Mouse (Mus musculus) midbrain, embryonic 14.5 days (tissue): ENCODE measurements around the gene Dexi. TPM values are rescaled to one million over a fixed set of nuclear protein-coding genes. Genes with fewer than 3 reads are reported as not detected.

Experiments
- ATAC-seq: fragments of 200-750 bp; cut with Nextera tagmentation; 2 replicates; pipeline ENCODE4 v1.8.0; 2017; ENCODE audit warnings: moderate number of reproducible peaks, moderate library complexity; ENCODE audit not compliant: low FRiP score, low TSS enrichment
- DNase-seq: peaks from one replicate; pipeline ENCODE4 v3.0.0-alpha.2; 2015
- H3K27ac ChIP-seq: fragments of 300-500 bp; sonication (generic); replicated peaks from 2 replicates; pipeline ENCODE4 v1.5.1; 2014; ENCODE audit warnings: mild to moderate bottlenecking, low read depth, low read length, moderate library complexity
- H3K27me3 ChIP-seq: fragments of 300-500 bp; sonication (generic); 2 replicates; pipeline ENCODE4 v1.6.1; 2014; ENCODE audit warnings: low read length, control low read depth, mixed read lengths; ENCODE audit not compliant: control insufficient read depth, insufficient read depth
- H3K36me3 ChIP-seq: fragments of 300-500 bp; sonication (generic); 2 replicates; pipeline ENCODE4 v1.6.1; 2014; ENCODE audit warnings: low read length, control low read depth; ENCODE audit not compliant: control insufficient read depth, insufficient read depth
- H3K4me1 ChIP-seq: fragments of 300-500 bp; sonication (generic); 2 replicates; pipeline ENCODE4 v1.6.1; 2014; ENCODE audit warnings: mild to moderate bottlenecking, antibody characterized with exemption, low read length, control low read depth; ENCODE audit not compliant: control insufficient read depth, insufficient read depth
- H3K4me2 ChIP-seq: fragments of 300-500 bp; sonication (generic); 2 replicates; pipeline ENCODE4 v1.6.1; 2014; ENCODE audit warnings: mild to moderate bottlenecking, low read length, moderate library complexity
- H3K4me3 ChIP-seq: fragments of 300-500 bp; sonication (generic); replicated peaks from 2 replicates; pipeline ENCODE4 v1.5.1; 2014; ENCODE audit warnings: low read depth, low read length
- H3K9ac ChIP-seq: fragments of 300-500 bp; sonication (generic); replicated peaks from 2 replicates; pipeline ENCODE4 v1.6.1; 2014; ENCODE audit warnings: mild to moderate bottlenecking, low read length, moderate library complexity
- H3K9me3 ChIP-seq: fragments of 300-500 bp; sonication (generic); 2 replicates; pipeline ENCODE4 v1.6.1; 2016; ENCODE audit warnings: low read length, control low read depth, mixed read lengths; ENCODE audit not compliant: control insufficient read depth
- WGBS: fragments of 180-500 bp; shearing (Covaris S2); extraction: QIAGEN DNeasy Blood & Tissue Kit; methylation state at CpG from one replicate; pipeline ENCODE4 v1.1.7; 2014; 5-methylcytosine and 5-hydroxymethylcytosine counted together
- polyA plus RNA-seq: library from polyadenylated mRNA; unstranded; fragments of >200 nt; fragmentation: Nextera tagmentation; extraction: Ambion mirVana; gene quantifications from 2 replicates; pipeline ENCODE4 v1.2.1, GENCODE M21; 2014

Dexi gene
- polyA plus RNA-seq, 1 experiment from 2014 or later = 21.8 TPM

DNA sequence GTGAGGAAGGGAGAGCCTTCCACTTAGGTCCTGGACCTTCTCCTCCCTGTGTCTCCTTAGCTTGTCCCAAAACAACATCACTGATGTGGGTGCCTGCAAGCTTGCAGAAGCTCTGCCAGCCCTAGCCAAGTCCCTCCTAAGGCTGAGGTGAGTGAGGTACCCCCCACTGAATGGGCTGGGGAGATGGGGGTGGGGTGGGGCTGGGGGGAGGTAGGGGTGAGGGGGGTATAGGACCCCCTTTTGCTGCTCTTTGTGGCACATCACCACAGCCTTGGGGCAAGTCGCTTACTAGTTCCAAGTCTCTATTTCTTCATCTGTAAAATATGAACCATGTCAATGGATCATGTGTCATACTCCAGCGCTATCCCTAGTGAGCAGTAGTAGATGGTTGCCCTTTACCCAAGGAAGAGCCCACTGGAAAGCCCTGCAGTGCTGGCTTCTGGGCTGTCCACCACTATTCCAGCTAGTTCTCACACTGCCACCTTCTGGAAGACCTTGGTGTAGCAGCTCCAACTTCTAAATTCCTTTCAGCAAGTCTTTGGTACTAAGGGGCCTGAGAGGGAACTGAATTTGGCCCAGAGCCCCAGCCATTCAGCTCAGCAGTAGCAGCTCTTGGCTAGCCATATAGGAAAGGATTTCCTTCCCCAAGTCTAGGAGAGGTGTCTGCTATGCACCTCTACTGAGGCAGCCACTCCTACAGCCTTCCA is 21.8 kb downstream of the Dexi start:
- Histone ChIP-seq H3K9me3 (no peaks in the 10 kb centered on the region), H3K4me1 (no peaks in the 10 kb centered on the region), H3K27ac (no peak overlapping the region), H3K4me2 (no peak overlapping the region), H3K9ac (no peak overlapping the region), H3K4me3 (no peak overlapping the region), H3K36me3 (no peaks in the 10 kb centered on the region), H3K27me3 (no peaks in the 10 kb centered on the region)
- WGBS = 27% methylated on average over 2 of the region's 2 CpGs
- ATAC-seq (peak; percentile 75; the same call in 1 of the 2 replicates), DNase-seq (peak; percentile 91)

DNA sequence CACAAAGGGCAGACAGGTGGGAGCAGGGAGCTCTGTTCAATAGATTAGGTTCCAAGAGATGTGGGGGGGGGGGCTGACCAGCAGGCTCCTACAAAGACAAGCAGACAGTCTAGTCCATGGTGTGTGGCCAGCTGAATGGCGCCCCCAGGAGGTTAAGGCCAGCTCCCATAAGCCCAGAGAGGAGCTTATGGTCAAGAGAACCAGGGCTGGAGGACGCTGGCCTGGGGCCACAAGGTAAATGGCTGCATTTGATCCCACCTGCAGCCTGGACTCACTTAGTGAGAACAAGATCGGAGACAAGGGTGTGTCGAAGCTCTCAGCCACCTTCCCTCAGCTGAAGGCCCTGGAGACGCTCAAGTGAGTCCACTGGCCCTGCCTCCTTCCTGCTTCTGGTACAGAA is 24.8 kb downstream of the Dexi start:
- H3K36me3 ChIP-seq = no peaks in the 10 kb centered on the region
- no peaks in the 10 kb centered on the region for H3K4me1 ChIP-seq
- no peak for ATAC-seq
- no peak overlapping the region for H3K4me3 ChIP-seq
- DNase-seq = no peak
- no peaks in the 10 kb centered on the region for H3K27me3 ChIP-seq
- no peak overlapping the region for H3K27ac ChIP-seq
- no peak overlapping the region for H3K9ac ChIP-seq
- no peak overlapping the region for H3K4me2 ChIP-seq
- H3K9me3 ChIP-seq = no peaks in the 10 kb centered on the region
- WGBS = 63% methylated on average over 5 of the region's 5 CpGs

DNA sequence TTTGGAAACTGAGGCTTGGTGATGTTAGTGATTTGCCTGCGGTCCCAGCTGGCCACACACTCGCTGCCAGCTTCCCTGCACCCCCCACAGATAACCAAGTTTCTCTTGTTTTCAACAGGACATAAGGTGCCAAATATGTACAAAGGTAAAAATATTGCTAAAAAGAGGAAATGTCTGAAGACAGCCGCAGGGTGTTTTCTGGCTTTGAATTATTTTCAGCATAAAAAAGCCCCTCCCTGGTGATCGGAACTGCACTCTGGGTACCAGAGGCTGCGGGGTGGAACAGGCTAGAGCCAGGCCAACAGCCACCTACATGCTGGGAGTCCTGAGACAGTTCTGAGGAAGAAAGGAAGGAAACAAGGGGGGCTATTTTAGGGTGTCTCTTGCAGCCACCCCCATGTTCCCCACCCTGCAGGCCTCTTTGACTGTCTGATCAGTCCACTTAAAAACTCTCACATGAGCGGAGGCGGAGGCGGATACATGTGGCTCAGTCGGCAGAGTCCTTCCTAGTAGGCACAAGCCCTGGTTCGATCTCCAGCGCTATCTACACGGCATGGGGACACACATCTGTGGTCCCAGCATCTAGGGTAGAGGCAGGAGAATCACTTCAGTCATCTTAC is 26.8 kb downstream of the Dexi start:
- Histone ChIP-seq H3K4me1 (no peaks in the 10 kb centered on the region), H3K9me3 (no peaks in the 10 kb centered on the region), H3K36me3 (no peaks in the 10 kb centered on the region), H3K4me3 (no peak overlapping the region), H3K27ac (no peak overlapping the region), H3K27me3 (no peaks in the 10 kb centered on the region), H3K9ac (no peak overlapping the region), H3K4me2 (no peak overlapping the region)
- DNase-seq = no peak
- no peak for ATAC-seq
- 91% methylated on average over 12 of the region's 12 CpGs for WGBS

DNA sequence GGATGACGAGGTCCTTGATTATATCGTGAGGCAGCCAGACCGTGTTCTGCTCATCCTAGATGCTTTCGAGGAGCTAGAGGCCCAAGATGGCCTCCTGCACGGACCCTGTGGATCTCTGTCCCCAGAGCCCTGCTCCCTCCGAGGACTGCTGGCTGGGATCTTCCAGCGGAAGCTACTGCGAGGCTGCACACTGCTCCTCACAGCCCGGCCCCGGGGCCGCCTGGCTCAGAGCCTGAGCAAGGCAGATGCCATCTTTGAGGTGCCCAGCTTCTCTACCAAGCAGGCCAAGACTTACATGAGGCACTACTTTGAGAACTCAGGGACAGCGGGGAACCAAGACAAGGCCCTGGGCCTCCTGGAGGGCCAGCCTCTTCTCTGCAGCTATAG is 31.7 kb downstream of the Dexi start:
- DNase-seq = no peak
- ATAC-seq = no peak
- H3K4me2 ChIP-seq = no peak overlapping the region
- 85% methylated on average over 12 of the region's 12 CpGs for WGBS
- no peaks in the 10 kb centered on the region for H3K36me3 ChIP-seq
- no peak overlapping the region for H3K4me3 ChIP-seq
- no peaks in the 10 kb centered on the region for H3K9me3 ChIP-seq
- no peak overlapping the region for H3K27ac ChIP-seq
- no peak overlapping the region for H3K9ac ChIP-seq
- H3K4me1 ChIP-seq = no peaks in the 10 kb centered on the region
- H3K27me3 ChIP-seq = no peaks in the 10 kb centered on the region

DNA sequence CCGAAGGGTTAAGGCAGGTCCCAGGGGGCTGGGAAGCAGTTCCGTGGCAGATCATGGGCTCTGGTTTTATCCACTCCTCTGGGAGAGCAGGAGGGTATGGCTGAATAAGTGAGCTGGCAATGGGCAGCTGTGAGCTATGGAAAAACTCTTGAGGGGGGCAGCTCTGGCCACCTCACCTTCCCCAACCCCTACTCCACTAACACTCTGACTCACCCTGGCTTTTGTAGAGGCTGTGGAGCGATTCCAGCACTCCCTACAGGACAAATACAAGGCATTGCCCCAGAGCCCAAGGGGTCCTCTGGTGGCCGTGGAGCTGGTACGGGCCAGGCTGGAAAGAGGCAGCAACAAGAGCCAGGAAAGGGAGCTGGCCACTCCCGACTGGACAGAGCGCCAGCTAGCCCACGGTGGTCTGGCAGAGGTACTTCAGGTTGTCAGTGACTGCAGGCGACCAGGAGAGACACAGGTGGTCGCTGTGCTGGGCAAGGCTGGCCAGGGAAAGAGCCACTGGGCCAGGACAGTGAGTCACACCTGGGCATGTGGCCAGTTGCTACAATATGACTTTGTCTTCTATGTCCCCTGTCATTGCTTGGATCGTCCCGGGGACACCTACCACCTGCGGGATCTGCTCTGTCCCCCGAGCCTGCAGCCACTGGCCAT is 32.2 kb downstream of the Dexi start:
- H3K36me3 ChIP-seq = no peaks in the 10 kb centered on the region
- H3K4me2 ChIP-seq = no peak overlapping the region
- H3K27ac ChIP-seq = no peak overlapping the region
- H3K4me3 ChIP-seq = no peak overlapping the region
- 64% methylated on average over 14 of the region's 14 CpGs for WGBS
- no peak overlapping the region for H3K9ac ChIP-seq
- no peaks in the 10 kb centered on the region for H3K4me1 ChIP-seq
- H3K27me3 ChIP-seq = no peaks in the 10 kb centered on the region
- no peak for DNase-seq
- no peaks in the 10 kb centered on the region for H3K9me3 ChIP-seq
- ATAC-seq = no peak

DNA sequence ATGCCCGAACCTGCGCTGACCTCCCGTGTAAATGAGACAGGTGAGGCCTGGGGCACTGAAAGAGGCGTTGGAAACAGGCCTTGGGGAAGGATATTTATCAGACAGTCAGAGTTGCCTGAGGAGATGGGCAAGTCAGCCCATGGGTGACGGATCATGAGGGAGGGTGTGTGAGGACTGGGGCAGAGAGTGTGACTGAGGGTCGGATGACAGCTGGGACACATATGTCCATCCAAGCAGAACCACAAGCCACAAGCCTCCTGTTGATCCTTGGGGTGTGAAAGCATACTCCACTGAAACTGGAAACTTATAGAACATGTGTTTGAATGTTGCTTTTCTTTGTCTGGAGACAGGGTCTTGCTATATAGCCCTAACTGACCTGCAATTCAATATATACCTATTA is 34.2 kb downstream of the Dexi start:
- H3K4me2 ChIP-seq = no peak overlapping the region
- H3K36me3 ChIP-seq = no peaks in the 10 kb centered on the region
- H3K27me3 ChIP-seq = no peaks in the 10 kb centered on the region
- no peaks in the 10 kb centered on the region for H3K4me1 ChIP-seq
- DNase-seq = no peak
- H3K27ac ChIP-seq = no peak overlapping the region
- no peak overlapping the region for H3K4me3 ChIP-seq
- H3K9ac ChIP-seq = no peak overlapping the region
- WGBS = 65% methylated on average over 6 of the region's 6 CpGs
- H3K9me3 ChIP-seq = no peaks in the 10 kb centered on the region
- no peak for ATAC-seq

DNA sequence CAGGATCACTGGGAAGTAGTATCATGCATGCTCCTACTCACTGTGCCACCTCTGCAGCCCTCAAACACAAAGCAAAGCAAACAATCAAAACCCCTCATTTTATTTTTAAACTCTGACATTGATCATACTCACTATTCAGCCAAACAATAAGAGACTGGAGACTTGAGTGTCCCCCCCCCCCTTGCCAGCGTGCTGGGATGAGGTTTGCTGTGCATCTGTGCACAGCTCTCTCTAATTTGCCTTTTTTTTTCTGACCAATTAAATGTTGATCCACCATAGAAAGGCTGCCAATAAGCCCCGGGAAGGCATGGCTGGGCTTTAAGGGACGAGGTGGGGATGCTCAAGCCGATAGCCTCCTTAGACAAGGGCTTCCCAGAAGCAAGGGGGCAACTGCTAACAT is 35.4 kb downstream of the Dexi start:
- H3K27ac ChIP-seq = no peak overlapping the region
- DNase-seq = no peak
- no peaks in the 10 kb centered on the region for H3K4me1 ChIP-seq
- H3K4me2 ChIP-seq = no peak overlapping the region
- H3K9ac ChIP-seq = no peak overlapping the region
- no peak for ATAC-seq
- WGBS = 44% methylated on average over 4 of the region's 4 CpGs
- H3K36me3 ChIP-seq = no peaks in the 10 kb centered on the region
- H3K27me3 ChIP-seq = no peaks in the 10 kb centered on the region
- no peaks in the 10 kb centered on the region for H3K9me3 ChIP-seq
- no peak overlapping the region for H3K4me3 ChIP-seq

DNA sequence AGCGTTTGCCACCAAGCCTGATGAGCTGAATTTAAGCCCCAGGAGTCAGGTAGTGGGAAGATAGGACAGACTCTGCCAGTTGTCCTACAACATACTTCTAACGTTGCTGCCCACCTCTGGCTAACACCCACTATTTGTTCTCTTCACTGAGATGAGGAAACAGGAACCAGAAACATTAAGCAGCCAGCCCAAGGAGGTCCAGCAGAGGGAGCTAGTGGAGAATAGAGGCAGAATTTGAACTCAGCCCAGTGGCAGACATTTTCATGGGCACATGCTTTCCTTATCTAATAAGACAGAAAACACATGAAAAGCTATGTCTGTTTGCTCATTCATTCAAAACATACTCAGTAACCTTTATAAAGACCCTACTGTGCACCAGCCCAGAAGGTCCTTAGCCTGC is 39.8 kb downstream of the Dexi start:
- H3K27ac ChIP-seq = no peak overlapping the region
- no peaks in the 10 kb centered on the region for H3K4me1 ChIP-seq
- H3K27me3 ChIP-seq = no peaks in the 10 kb centered on the region
- no peak overlapping the region for H3K9ac ChIP-seq
- DNase-seq (no peak), ATAC-seq (no peak)
- H3K4me3 ChIP-seq = no peak overlapping the region
- no peaks in the 10 kb centered on the region for H3K9me3 ChIP-seq
- H3K4me2 ChIP-seq = no peak overlapping the region
- 73% methylated on average over 2 of the region's 2 CpGs for whole genome bisulfite sequencing
- no peaks in the 10 kb centered on the region for H3K36me3 ChIP-seq

DNA sequence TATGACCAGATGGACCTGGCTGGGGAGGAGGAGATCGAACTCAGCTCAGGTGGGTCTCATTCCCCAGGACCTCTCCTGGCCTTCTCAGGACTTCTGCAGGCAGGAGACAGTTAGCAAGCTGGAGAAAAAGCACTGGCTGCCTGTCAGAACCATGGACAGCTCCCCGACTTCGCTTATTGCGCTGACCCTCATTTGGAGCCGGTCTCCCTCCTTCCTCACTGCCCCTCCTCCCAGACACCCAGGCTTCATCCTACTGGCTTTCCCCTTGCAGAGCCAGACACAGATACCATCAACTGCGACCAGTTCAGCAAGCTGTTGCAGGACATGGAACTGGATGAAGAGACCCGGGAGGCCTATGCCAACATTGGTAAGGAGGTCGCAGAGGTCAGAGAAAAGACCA is 41.0 kb downstream of the Dexi start:
- Histone ChIP-seq H3K4me2 (no peak overlapping the region), H3K27ac (no peak overlapping the region), H3K27me3 (no peaks in the 10 kb centered on the region), H3K4me3 (no peak overlapping the region), H3K9ac (no peak overlapping the region), H3K4me1 (no peaks in the 10 kb centered on the region), H3K9me3 (no peaks in the 10 kb centered on the region), H3K36me3 (no peaks in the 10 kb centered on the region)
- DNase-seq (peak; percentile 41), ATAC-seq (no peak)
- 20% methylated on average over 8 of the region's 8 CpGs for WGBS
